Mouse (Mus musculus) heart, postnatal 14 days (tissue): ENCODE results near the gene Mypop. TPM values are rescaled to one million over a fixed set of nuclear protein-coding genes. Genes with fewer than 3 reads are reported as not detected.

Experiments used
- total RNA-seq, 2 experiments: library from RNA; stranded (reverse); gene quantifications; 2 replicates each; pipeline ENCODE4 v1.2.3; 2021

Gene Mypop
- total RNA-seq, 2 experiments from 2014 or later = 2.5 to 2.8 TPM

Other genes starting within 250 kb of the Mypop start
- not detected for gene Psg19, start 192.7 kb upstream of the Mypop start, total RNA-seq
- not detected for gene Psg17, start 169.6 kb upstream of the Mypop start, total RNA-seq
- 1 to 10 TPM; 5.4 to 6.5 TPM for gene Mill2, start 151.3 kb upstream of the Mypop start, total RNA-seq
- 1 to 10 TPM; 2.0 to 3.3 TPM for gene Pglyrp1, start 119.9 kb upstream of the Mypop start, total RNA-seq
- gene Ccdc61, start 80.8 kb upstream of the Mypop start, total RNA-seq = 1 to 10 TPM; 9.0 to 9.5 TPM
- gene Nova2, start 65.4 kb upstream of the Mypop start, total RNA-seq = 10 to 100 TPM in 1 of 2 experiments, 1 to 10 TPM in 1; 9.6 to 10.1 TPM
- gene Nanos2, start 3.8 kb upstream of the Mypop start, total RNA-seq = not detected
- 10 to 100 TPM; 24.2 to 24.4 TPM for gene Irf2bp1, start 12.8 kb downstream of the Mypop start, total RNA-seq
- not detected for gene Foxa3, start 32.3 kb downstream of the Mypop start, total RNA-seq
- gene Sympk, start 33.1 kb downstream of the Mypop start, total RNA-seq = 10 to 100 TPM; 64.6 to 66.5 TPM
- gene Rsph6a, start 63.4 kb downstream of the Mypop start, total RNA-seq = not detected
- 10 to 100 TPM; 42.1 to 45.1 TPM for gene Dmwd, start 85.0 kb downstream of the Mypop start, total RNA-seq
- 100 to 1,000 TPM; 473 to 516 TPM for gene Dmpk, start 92.6 kb downstream of the Mypop start, total RNA-seq
- 1 to 10 TPM; 9.0 to 9.1 TPM for gene Six5, start 103.3 kb downstream of the Mypop start, total RNA-seq
- gene Gm4969, start 127.1 kb downstream of the Mypop start, total RNA-seq = under 1 TPM in 1 of 2 experiments, not detected in 1; 0.12 TPM
- 1 to 10 TPM; 5.7 to 6.6 TPM for gene Fbxo46, start 128.6 kb downstream of the Mypop start, total RNA-seq
- gene Qpctl, start 158.0 kb downstream of the Mypop start, total RNA-seq = 1 to 10 TPM; 5.9 to 6.1 TPM
- 10 to 100 TPM; 62.8 to 70.8 TPM for gene Snrpd2, start 158.5 kb downstream of the Mypop start, total RNA-seq
- gene Gipr, start 174.9 kb downstream of the Mypop start, total RNA-seq = under 1 TPM; 0.37 to 0.55 TPM
- 10 to 100 TPM; 37.9 to 43.0 TPM for gene Eml2, start 185.2 kb downstream of the Mypop start, total RNA-seq
- gene Gpr4, start 221.3 kb downstream of the Mypop start, total RNA-seq = 10 to 100 TPM in 1 of 2 experiments, 1 to 10 TPM in 1; 9.9 to 11.2 TPM
- gene Opa3, start 237.1 kb downstream of the Mypop start, total RNA-seq = 10 to 100 TPM; 54.8 to 58.3 TPM